Mouse (Mus musculus) stomach, postnatal 0 days (tissue): ENCODE measurements around the gene Lmod2.

Experiments used
- CTCF ChIP-seq: IDR thresholded peaks from 2 replicates; pipeline ENCODE4 v1.5.1; 2016; ENCODE audit warnings: antibody characterized with exemption, low read depth, mild to moderate bottlenecking, moderate library complexity
- EP300 ChIP-seq: optimal IDR thresholded peaks from 2 replicates; pipeline ENCODE3; 2016; ENCODE audit warnings: antibody characterized with exemption

DNA sequence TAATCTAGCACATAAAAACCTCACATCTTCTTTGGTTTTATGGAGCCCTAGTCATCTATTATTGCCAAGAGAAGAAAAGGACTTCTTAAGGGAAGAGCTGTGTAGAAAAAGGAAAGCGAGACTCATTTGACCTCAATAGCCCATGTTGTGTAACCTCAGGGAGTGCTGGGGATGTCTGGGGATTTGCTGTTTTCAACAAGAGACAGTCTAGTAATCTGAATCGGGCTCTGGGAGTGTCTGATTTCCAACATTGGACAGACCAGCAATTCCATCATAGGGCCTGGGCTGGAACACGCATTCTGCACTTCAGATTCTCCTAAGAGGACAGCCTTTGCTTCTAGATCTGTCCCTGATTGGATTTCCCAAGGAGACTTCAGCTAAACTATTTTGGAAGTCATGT, 14.1 kb upstream of the Lmod2 start:
- TF ChIP-seq EP300 (no peak), CTCF (no peak)
